Mouse (Mus musculus) frontal cortex, postnatal 10 days (tissue): Measurements from ENCODE around the gene Trak1.

Experiments
- DNase-seq, 2 experiments: peaks; one replicate each; pipeline ENCODE4 v3.0.0; 2022; ENCODE audit warnings: low spot score in 2 of 2, mixed read lengths in 1 of 2

Trak1 gene

GRCm38 (mm10) chr9:121395812-121396211 is 98.5 kb downstream of the Trak1 start:
- DNase-seq = no peak

- DNase-seq = no peak
These were observed 100.9 kb downstream of the Trak1 start for GRCm38 (mm10) chr9:121398100-121398760.

GRCm38 (mm10) chr9:121398761-121399160 is 101.5 kb downstream of the Trak1 start:
- peak; percentile 64 to 68 for DNase-seq

GRCm38 (mm10) chr9:121400608-121401007 is 103.3 kb downstream of the Trak1 start:
- no peak for DNase-seq

GRCm38 (mm10) chr9:121403157-121403671 is 105.9 kb downstream of the Trak1 start:
- peak; percentile 87 to 93 for DNase-seq

GRCm38 (mm10) chr9:121403699-121404098 is 106.4 kb downstream of the Trak1 start:
- no peak for DNase-seq

- no peak for DNase-seq
These were observed 107.9 kb downstream of the Trak1 start for GRCm38 (mm10) chr9:121405088-121405681.

GRCm38 (mm10) chr9:121405792-121406191 is 108.5 kb downstream of the Trak1 start:
- no peak for DNase-seq

GRCm38 (mm10) chr9:121414237-121414636 is 116.9 kb downstream of the Trak1 start:
- no peak for DNase-seq

GRCm38 (mm10) chr9:121415626-121416241 is 118.4 kb downstream of the Trak1 start:
- DNase-seq = no peak

GRCm38 (mm10) chr9:121416460-121416859 is 119.2 kb downstream of the Trak1 start:
- DNase-seq = no peak

GRCm38 (mm10) chr9:121416872-121417637 is 119.8 kb downstream of the Trak1 start:
- DNase-seq = no peak

GRCm38 (mm10) chr9:121419011-121419410 is 121.7 kb downstream of the Trak1 start:
- no peak for DNase-seq

GRCm38 (mm10) chr9:121419573-121419972 is 122.3 kb downstream of the Trak1 start:
- DNase-seq = no peak

GRCm38 (mm10) chr9:121420817-121421216 is 123.5 kb downstream of the Trak1 start:
- no peak for DNase-seq

- DNase-seq = no peak
These were observed 125.1 kb downstream of the Trak1 start for GRCm38 (mm10) chr9:121422402-121422801.

GRCm38 (mm10) chr9:121423621-121424020 is 126.3 kb downstream of the Trak1 start:
- DNase-seq = no peak

- DNase-seq = no peak
These were observed 127.2 kb downstream of the Trak1 start for GRCm38 (mm10) chr9:121424281-121425164.

GRCm38 (mm10) chr9:121426451-121426850 is 129.1 kb downstream of the Trak1 start:
- no peak for DNase-seq

GRCm38 (mm10) chr9:121426902-121427301 is 129.6 kb downstream of the Trak1 start:
- no peak for DNase-seq

- DNase-seq = no peak
These were observed 132.3 kb downstream of the Trak1 start for GRCm38 (mm10) chr9:121429592-121429991.
